Mouse (Mus musculus): ENCODE results near the gene Pla2g15. TPM values are rescaled to one million over a fixed set of nuclear protein-coding genes. Genes with fewer than 3 reads are reported as not detected.
A peak's percentile ranks its signal among the peaks of the same experiment; 100 is the strongest.

The Pla2g15 gene
- 144 and 153 TPM in 2 replicates for polyA plus RNA-seq (2012; ENCODE audit: insufficient read depth, insufficient read length, missing spikeins)

GRCm38 (mm10) chr8:106149801-106150652, at the start of gene Pla2g15:
TSS of gene Pla2g15 (plus strand) at chr8:106150399.
- Histone ChIP-seq H3K4me3 (ENCODE audit: insufficient read depth, low read length) (peak within 1 kb of the TSS; percentile 77), H3K27ac (ENCODE audit: insufficient read depth, low read depth, low read length) (peak within 1 kb of the TSS; percentile 99), H3K4me1 (ENCODE audit: control insufficient read depth, insufficient read depth, low read length) (peaks cover 68% of the 10 kb centered on the region)
- TF ChIP-seq CTCF (IDR thresholded peaks at IDR 0.05; ENCODE audit: low read depth, low read length) (no peak), POLR2A (IDR thresholded peaks at IDR 0.05; ENCODE audit: borderline replicate concordance, low read depth, low read length) (no peak)

GRCm38 (mm10) chr8:106102321-106102720, 47.9 kb upstream of the Pla2g15 start:
- Histone ChIP-seq H3K4me3 (ENCODE audit: insufficient read depth, low read length) (no peak overlapping the region), H3K27ac (ENCODE audit: insufficient read depth, low read depth, low read length) (no peak overlapping the region), H3K4me1 (ENCODE audit: control insufficient read depth, insufficient read depth, low read length) (peaks cover 11% of the 10 kb centered on the region)
- TF ChIP-seq POLR2A (IDR thresholded peaks at IDR 0.05; ENCODE audit: borderline replicate concordance, low read depth, low read length) (no peak), CTCF (IDR thresholded peaks at IDR 0.05; ENCODE audit: low read depth, low read length) (no peak)

- Histone ChIP-seq H3K27ac (ENCODE audit: insufficient read depth, low read depth, low read length) (no peak overlapping the region), H3K4me3 (ENCODE audit: insufficient read depth, low read length) (no peak overlapping the region), H3K4me1 (ENCODE audit: control insufficient read depth, insufficient read depth, low read length) (peaks cover 11% of the 10 kb centered on the region)
- no peak for TF ChIP-seq POLR2A (IDR thresholded peaks at IDR 0.05; ENCODE audit: borderline replicate concordance, low read depth, low read length)
- TF ChIP-seq CTCF (IDR thresholded peaks at IDR 0.05; ENCODE audit: low read depth, low read length), result no peak
These were observed 46.3 kb upstream of the Pla2g15 start for GRCm38 (mm10) chr8:106103888-106104287.

- TF ChIP-seq CTCF (IDR thresholded peaks at IDR 0.05; ENCODE audit: low read depth, low read length) (no peak), POLR2A (IDR thresholded peaks at IDR 0.05; ENCODE audit: borderline replicate concordance, low read depth, low read length) (no peak)
- Histone ChIP-seq H3K27ac (ENCODE audit: insufficient read depth, low read depth, low read length) (peak overlapping the region; percentile 66), H3K4me3 (ENCODE audit: insufficient read depth, low read length) (no peak overlapping the region), H3K4me1 (ENCODE audit: control insufficient read depth, insufficient read depth, low read length) (peaks cover 11% of the 10 kb centered on the region)
These were observed 44.0 kb upstream of the Pla2g15 start for GRCm38 (mm10) chr8:106106193-106106592.

- H3K4me1 ChIP-seq (ENCODE audit: control insufficient read depth, insufficient read depth, low read length), result peaks cover 11% of the 10 kb centered on the region
These were observed 42.1 kb upstream of the Pla2g15 start for GRCm38 (mm10) chr8:106108080-106108479.

GRCm38 (mm10) chr8:106108729-106109128, 41.5 kb upstream of the Pla2g15 start:
- TF ChIP-seq CTCF (IDR thresholded peaks at IDR 0.05; ENCODE audit: low read depth, low read length), result no peak
- TF ChIP-seq POLR2A (IDR thresholded peaks at IDR 0.05; ENCODE audit: borderline replicate concordance, low read depth, low read length), result no peak
- Histone ChIP-seq H3K4me1 (ENCODE audit: control insufficient read depth, insufficient read depth, low read length) (peaks cover 11% of the 10 kb centered on the region), H3K4me3 (ENCODE audit: insufficient read depth, low read length) (no peak overlapping the region), H3K27ac (ENCODE audit: insufficient read depth, low read depth, low read length) (no peak overlapping the region)

More at GRCm38 (mm10) chr8:106108080-106108479, 42.1 kb upstream of the Pla2g15 start:
- TF ChIP-seq POLR2A (IDR thresholded peaks at IDR 0.05; ENCODE audit: borderline replicate concordance, low read depth, low read length), result no peak
- no peak overlapping the region for H3K27ac ChIP-seq (ENCODE audit: insufficient read depth, low read depth, low read length)
- H3K4me3 ChIP-seq (ENCODE audit: insufficient read depth, low read length), result no peak overlapping the region

- Histone ChIP-seq H3K4me3 (ENCODE audit: insufficient read depth, low read length) (no peak overlapping the region), H3K27ac (ENCODE audit: insufficient read depth, low read depth, low read length) (no peak overlapping the region), H3K4me1 (ENCODE audit: control insufficient read depth, insufficient read depth, low read length) (no peaks in the 10 kb centered on the region)
- TF ChIP-seq POLR2A (IDR thresholded peaks at IDR 0.05; ENCODE audit: borderline replicate concordance, low read depth, low read length), result no peak
- no peak for TF ChIP-seq CTCF (IDR thresholded peaks at IDR 0.05; ENCODE audit: low read depth, low read length)
These were observed 38.2 kb upstream of the Pla2g15 start for GRCm38 (mm10) chr8:106112041-106112440.

GRCm38 (mm10) chr8:106112514-106112913, 37.7 kb upstream of the Pla2g15 start:
- Histone ChIP-seq H3K4me1 (ENCODE audit: control insufficient read depth, insufficient read depth, low read length) (no peaks in the 10 kb centered on the region), H3K4me3 (ENCODE audit: insufficient read depth, low read length) (no peak overlapping the region), H3K27ac (ENCODE audit: insufficient read depth, low read depth, low read length) (no peak overlapping the region)
- TF ChIP-seq CTCF (IDR thresholded peaks at IDR 0.05; ENCODE audit: low read depth, low read length), result no peak
- no peak for TF ChIP-seq POLR2A (IDR thresholded peaks at IDR 0.05; ENCODE audit: borderline replicate concordance, low read depth, low read length)

GRCm38 (mm10) chr8:106115897-106116296, 34.3 kb upstream of the Pla2g15 start:
- Histone ChIP-seq H3K4me1 (ENCODE audit: control insufficient read depth, insufficient read depth, low read length) (no peaks in the 10 kb centered on the region), H3K4me3 (ENCODE audit: insufficient read depth, low read length) (no peak overlapping the region), H3K27ac (ENCODE audit: insufficient read depth, low read depth, low read length) (no peak overlapping the region)
- TF ChIP-seq CTCF (IDR thresholded peaks at IDR 0.05; ENCODE audit: low read depth, low read length) (no peak), POLR2A (IDR thresholded peaks at IDR 0.05; ENCODE audit: borderline replicate concordance, low read depth, low read length) (no peak)

GRCm38 (mm10) chr8:106123443-106123842, 26.8 kb upstream of the Pla2g15 start:
- Histone ChIP-seq H3K27ac (ENCODE audit: insufficient read depth, low read depth, low read length) (no peak overlapping the region), H3K4me1 (ENCODE audit: control insufficient read depth, insufficient read depth, low read length) (peaks cover 10% of the 10 kb centered on the region), H3K4me3 (ENCODE audit: insufficient read depth, low read length) (no peak overlapping the region)
- no peak for TF ChIP-seq POLR2A (IDR thresholded peaks at IDR 0.05; ENCODE audit: borderline replicate concordance, low read depth, low read length)
- TF ChIP-seq CTCF (IDR thresholded peaks at IDR 0.05; ENCODE audit: low read depth, low read length), result no peak

Data from bone marrow macrophage, adult 2 months (primary cell).